Mouse (Mus musculus) limb, embryonic 15.5 days (tissue): ENCODE results near the gene Tcf15. TPM values are rescaled to one million over a fixed set of nuclear protein-coding genes. Genes with fewer than 3 reads are reported as not detected.

Experiments used
- polyA plus RNA-seq: library from polyadenylated mRNA; unstranded; fragments of >200 nt; fragmentation: Nextera tagmentation; extraction: Ambion mirVana; gene quantifications from 2 replicates; pipeline ENCODE4 v1.2.1, GENCODE M21; 2015

The Tcf15 gene
- polyA plus RNA-seq, 1 experiment from 2014 or later, result 7.6 TPM

Other genes starting within 250 kb of the Tcf15 start
- gene Angpt4, start 232.4 kb upstream of the Tcf15 start, polyA plus RNA-seq, result 0.60 and 0.68 TPM in 2 replicates
- 23.3 and 23.4 TPM in 2 replicates for gene Fam110a, start 163.3 kb upstream of the Tcf15 start, polyA plus RNA-seq
- 8.4 and 9.7 TPM in 2 replicates for gene Slc52a3, start 147.1 kb upstream of the Tcf15 start, polyA plus RNA-seq
- gene Scrt2, start 62.0 kb upstream of the Tcf15 start, polyA plus RNA-seq, result 0.06 TPM in 1 of 2 replicates, not detected in the other
- gene Srxn1, start 38.0 kb upstream of the Tcf15 start, polyA plus RNA-seq, result 11.3 and 12.3 TPM in 2 replicates
- 74.6 and 93.0 TPM in 2 replicates for gene Csnk2a1, start 83.3 kb downstream of the Tcf15 start, polyA plus RNA-seq
- gene Tbc1d20, start 150.3 kb downstream of the Tcf15 start, polyA plus RNA-seq, result 43.5 and 48.0 TPM in 2 replicates
- gene Rbck1, start 189.1 kb downstream of the Tcf15 start, polyA plus RNA-seq, result 86.3 and 91.7 TPM in 2 replicates
- gene Trib3, start 200.5 kb downstream of the Tcf15 start, polyA plus RNA-seq, result 2.9 and 4.5 TPM in 2 replicates
- gene Nrsn2, start 233.1 kb downstream of the Tcf15 start, polyA plus RNA-seq, result 1.0 and 1.5 TPM in 2 replicates